Mouse (Mus musculus) embryonic facial prominence, embryonic 13.5 days (tissue): ENCODE results near the gene Elmo1. TPM values are rescaled to one million over a fixed set of nuclear protein-coding genes. Genes with fewer than 3 reads are reported as not detected.

Experiments used
- ATAC-seq: fragments of 200-750 bp; cut with Nextera tagmentation; 2 replicates; pipeline ENCODE4 v1.8.0; 2017; ENCODE audit warnings: low read depth; ENCODE audit not compliant: insufficient number of reproducible peaks, insufficient read depth, low FRiP score, low TSS enrichment
- H3K27ac ChIP-seq: fragments of 300-500 bp; sonication (generic); 2 replicates; pipeline ENCODE4 v1.5.1; 2015; ENCODE audit warnings: moderate library complexity, mild to moderate bottlenecking, inconsistent platforms
- H3K27me3 ChIP-seq: fragments of 300-500 bp; sonication (generic); 2 replicates; pipeline ENCODE4 v1.6.1; 2015; ENCODE audit warnings: mild to moderate bottlenecking, inconsistent platforms
- H3K36me3 ChIP-seq: fragments of 300-500 bp; sonication (generic); 2 replicates; pipeline ENCODE4 v1.6.1; 2015; ENCODE audit warnings: mild to moderate bottlenecking, inconsistent platforms
- H3K4me1 ChIP-seq: fragments of 300-500 bp; sonication (generic); 2 replicates; pipeline ENCODE4 v1.6.1; 2015; ENCODE audit warnings: inconsistent platforms
- H3K4me2 ChIP-seq: fragments of 300-500 bp; sonication (generic); 2 replicates; pipeline ENCODE4 v1.6.1; 2015; ENCODE audit warnings: moderate library complexity, mild to moderate bottlenecking, inconsistent platforms
- H3K4me3 ChIP-seq: fragments of 300-500 bp; sonication (generic); 2 replicates; pipeline ENCODE4 v1.5.1; 2015; ENCODE audit warnings: mild to moderate bottlenecking, inconsistent platforms
- H3K9ac ChIP-seq: fragments of 300-500 bp; sonication (generic); 2 replicates; pipeline ENCODE4 v1.6.1; 2015; ENCODE audit warnings: mild to moderate bottlenecking, inconsistent platforms
- H3K9me3 ChIP-seq: fragments of 300-500 bp; sonication (generic); 2 replicates; pipeline ENCODE4 v1.6.1; 2016; ENCODE audit warnings: inconsistent platforms
- WGBS: fragments of 180-500 bp; shearing (Covaris S2); methylation state at CpG from one replicate; pipeline ENCODE4 v1.1.7; 2015; ENCODE audit warnings: mixed read lengths; 5-methylcytosine and 5-hydroxymethylcytosine counted together
- polyA plus RNA-seq: library from polyadenylated mRNA; unstranded; fragments of >200 nt; fragmentation: Nextera tagmentation; extraction: Ambion mirVana; gene quantifications from 2 replicates; pipeline ENCODE4 v1.2.1, GENCODE M21; 2015

Gene Elmo1
- polyA plus RNA-seq, 1 experiment from 2014 or later: 15.6 TPM

DNA sequence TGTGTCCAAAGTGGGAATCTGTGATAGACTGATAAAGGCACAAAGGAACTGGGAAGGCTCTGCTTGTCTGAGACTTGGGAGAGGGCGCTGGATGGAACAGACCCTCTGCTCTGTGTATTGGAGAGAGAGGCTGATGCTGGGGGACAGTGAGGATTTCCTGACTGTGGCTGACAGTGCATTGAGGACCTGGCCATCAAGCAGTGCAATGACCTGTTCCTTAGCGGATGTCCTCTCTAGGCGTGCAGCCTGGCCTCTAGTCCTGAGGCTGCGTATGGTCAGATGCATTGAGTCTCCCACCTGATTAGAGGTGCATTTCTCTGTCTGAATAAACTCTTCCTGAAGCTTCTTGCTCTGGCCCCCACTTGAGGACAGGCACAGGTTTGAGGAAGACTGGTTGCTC is 384.2 kb downstream of the Elmo1 start:
- Histone ChIP-seq H3K9ac (no peak overlapping the region), H3K4me2 (no peak overlapping the region), H3K4me1 (peaks cover 11% of the 10 kb centered on the region), H3K27ac (no peak overlapping the region), H3K4me3 (no peak overlapping the region), H3K27me3 (no peaks in the 10 kb centered on the region), H3K36me3 (no peaks in the 10 kb centered on the region), H3K9me3 (no peaks in the 10 kb centered on the region)
- WGBS: 86% methylated on average over 4 of the region's 4 CpGs
- no peak for ATAC-seq

DNA sequence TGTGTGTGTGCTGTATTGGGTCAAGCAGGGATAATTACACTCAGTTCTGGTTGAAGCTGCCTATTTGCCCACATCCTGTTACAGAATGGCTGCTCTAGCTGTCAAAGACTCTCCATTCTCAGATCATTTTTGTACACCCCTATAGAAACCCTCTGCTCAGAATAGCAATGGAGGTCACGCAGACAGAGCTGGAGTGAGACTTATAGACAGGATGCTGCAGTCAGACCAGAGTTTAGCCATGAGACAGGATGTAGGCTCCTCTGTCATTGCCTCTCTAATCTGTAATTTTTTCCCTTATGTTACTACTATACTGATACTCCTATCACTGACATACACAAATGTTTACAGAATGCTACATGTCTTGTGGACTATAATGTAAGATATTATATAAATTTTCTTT is 391.4 kb downstream of the Elmo1 start:
- H3K9ac ChIP-seq: no peak overlapping the region
- no peak overlapping the region for H3K4me2 ChIP-seq
- ATAC-seq: no peak
- no peaks in the 10 kb centered on the region for H3K9me3 ChIP-seq
- WGBS: 80% methylated on average over 1 of the region's 1 CpGs
- no peaks in the 10 kb centered on the region for H3K4me1 ChIP-seq
- H3K4me3 ChIP-seq: no peak overlapping the region
- H3K36me3 ChIP-seq: no peaks in the 10 kb centered on the region
- no peak overlapping the region for H3K27ac ChIP-seq
- no peaks in the 10 kb centered on the region for H3K27me3 ChIP-seq

- Histone ChIP-seq H3K4me2 (no peak overlapping the region), H3K9me3 (no peaks in the 10 kb centered on the region), H3K4me1 (0 out of 2 replicates have a peak, but pooled peaks cover 2% of the 10 kb centered on the region), H3K4me3 (no peak overlapping the region), H3K9ac (no peak overlapping the region), H3K27me3 (no peaks in the 10 kb centered on the region), H3K27ac (no peak overlapping the region), H3K36me3 (no peaks in the 10 kb centered on the region)
- no peak for ATAC-seq
- whole genome bisulfite sequencing: 61% methylated on average over 3 of the region's 3 CpGs
Observed at GRCm38 (mm10) chr13:20489110-20489509, 398.7 kb downstream of the Elmo1 start.

DNA sequence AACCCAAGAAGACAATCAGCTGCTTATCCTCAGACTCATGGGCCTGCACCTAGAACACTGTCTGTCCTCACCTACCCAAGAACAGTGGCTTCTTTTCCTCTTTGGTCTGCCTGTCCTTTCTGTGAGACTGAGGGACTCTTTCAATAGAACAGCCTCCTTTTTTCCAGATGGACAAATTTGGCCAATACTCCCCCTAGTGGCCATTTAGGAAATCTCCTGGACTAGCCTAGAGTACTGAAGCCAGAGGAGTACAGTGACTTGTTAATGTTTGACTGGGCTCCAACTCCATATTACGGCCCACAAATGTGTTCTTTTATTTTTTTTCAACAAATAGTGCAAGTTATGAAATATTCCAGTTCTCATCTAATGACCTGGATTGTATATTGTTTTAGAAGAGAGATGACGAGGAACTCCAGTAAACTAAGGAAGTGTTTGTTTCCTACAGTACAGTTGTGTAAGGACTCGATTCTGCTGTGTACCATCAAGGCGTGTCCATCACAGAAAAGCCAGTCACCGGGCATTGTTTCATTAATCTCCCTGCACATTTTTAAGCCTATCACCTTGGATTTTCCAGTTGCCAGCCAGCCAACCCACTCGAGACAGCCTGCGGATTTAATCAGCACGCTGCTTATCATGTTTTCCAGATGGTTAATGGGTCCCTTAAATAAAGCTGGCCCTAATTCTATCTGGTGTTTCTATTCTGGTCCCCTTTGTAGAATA is 399.5 kb downstream of the Elmo1 start:
- H3K36me3 ChIP-seq: no peaks in the 10 kb centered on the region
- H3K9me3 ChIP-seq: no peaks in the 10 kb centered on the region
- 0 out of 2 replicates have a peak, but pooled peaks cover 5% of the 10 kb centered on the region for H3K4me1 ChIP-seq
- ATAC-seq: no peak
- no peak overlapping the region for H3K4me3 ChIP-seq
- H3K27ac ChIP-seq: no peak overlapping the region
- H3K9ac ChIP-seq: no peak overlapping the region
- no peak overlapping the region for H3K4me2 ChIP-seq
- WGBS: 73% methylated on average over 8 of the region's 8 CpGs
- no peaks in the 10 kb centered on the region for H3K27me3 ChIP-seq

- Histone ChIP-seq H3K4me3 (no peak overlapping the region), H3K27me3 (no peaks in the 10 kb centered on the region), H3K9me3 (no peaks in the 10 kb centered on the region), H3K27ac (no peak overlapping the region), H3K36me3 (no peaks in the 10 kb centered on the region), H3K4me2 (no peak overlapping the region), H3K9ac (no peak overlapping the region), H3K4me1 (0 out of 2 replicates have a peak, but pooled peaks cover 5% of the 10 kb centered on the region)
- ATAC-seq: no peak
- 75% methylated on average over 5 of the region's 5 CpGs for WGBS
Observed at GRCm38 (mm10) chr13:20490860-20491594, 400.6 kb downstream of the Elmo1 start.

DNA sequence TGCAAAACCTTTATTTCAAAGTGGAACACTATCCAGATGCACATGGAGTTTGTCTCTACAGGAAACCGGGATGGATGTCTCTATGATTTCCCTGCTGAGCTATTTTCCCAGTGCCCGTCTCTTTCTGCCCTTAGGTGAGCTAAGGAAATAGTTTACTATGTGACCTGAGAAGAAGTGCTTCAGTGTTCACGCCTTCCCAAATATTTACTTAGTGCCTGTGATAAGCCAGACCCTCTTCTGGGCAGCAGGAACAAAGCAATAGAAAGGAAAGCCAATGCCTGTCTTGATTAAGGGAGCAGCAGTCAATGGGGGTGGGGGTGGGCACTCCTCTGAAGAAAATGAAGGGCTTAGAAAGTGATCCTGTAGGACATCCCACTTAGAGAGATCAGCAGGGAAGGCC is 401.3 kb downstream of the Elmo1 start:
- no peak overlapping the region for H3K4me3 ChIP-seq
- no peak for ATAC-seq
- H3K9me3 ChIP-seq: no peaks in the 10 kb centered on the region

GRCm38 (mm10) chr13:20494047-20494739 is 403.8 kb downstream of the Elmo1 start:
- no peak overlapping the region for H3K9ac ChIP-seq
- 64% methylated on average over 6 of the region's 6 CpGs for WGBS
- H3K36me3 ChIP-seq: no peaks in the 10 kb centered on the region
- H3K4me3 ChIP-seq: no peak overlapping the region
- no peak overlapping the region for H3K27ac ChIP-seq
- ATAC-seq: no peak
- 0 out of 2 replicates have a peak, but pooled peaks cover 5% of the 10 kb centered on the region for H3K4me1 ChIP-seq
- no peaks in the 10 kb centered on the region for H3K27me3 ChIP-seq
- no peaks in the 10 kb centered on the region for H3K9me3 ChIP-seq
- no peak overlapping the region for H3K4me2 ChIP-seq

More for the DNA sequence above, 401.3 kb downstream of the Elmo1 start:
- H3K4me1 ChIP-seq: 0 out of 2 replicates have a peak, but pooled peaks cover 5% of the 10 kb centered on the region
- H3K36me3 ChIP-seq: no peaks in the 10 kb centered on the region
- H3K9ac ChIP-seq: no peak overlapping the region
- no peak overlapping the region for H3K4me2 ChIP-seq
- no peaks in the 10 kb centered on the region for H3K27me3 ChIP-seq
- 76% methylated on average over 3 of the region's 3 CpGs for WGBS
- no peak overlapping the region for H3K27ac ChIP-seq

- Histone ChIP-seq H3K27ac (no peak overlapping the region), H3K9me3 (no peaks in the 10 kb centered on the region)
- ATAC-seq: no peak
Observed at GRCm38 (mm10) chr13:20501923-20502322, 411.5 kb downstream of the Elmo1 start.

GRCm38 (mm10) chr13:20503371-20503770 is 413.0 kb downstream of the Elmo1 start:
- no peak for ATAC-seq
- 91% methylated on average over 3 of the region's 3 CpGs for WGBS
- no peaks in the 10 kb centered on the region for H3K36me3 ChIP-seq

More at GRCm38 (mm10) chr13:20501923-20502322, 411.5 kb downstream of the Elmo1 start:
- Histone ChIP-seq H3K27me3 (no peaks in the 10 kb centered on the region), H3K9ac (no peak overlapping the region), H3K4me2 (no peak overlapping the region), H3K36me3 (no peaks in the 10 kb centered on the region), H3K4me1 (no peaks in the 10 kb centered on the region), H3K4me3 (no peak overlapping the region)

DNA sequence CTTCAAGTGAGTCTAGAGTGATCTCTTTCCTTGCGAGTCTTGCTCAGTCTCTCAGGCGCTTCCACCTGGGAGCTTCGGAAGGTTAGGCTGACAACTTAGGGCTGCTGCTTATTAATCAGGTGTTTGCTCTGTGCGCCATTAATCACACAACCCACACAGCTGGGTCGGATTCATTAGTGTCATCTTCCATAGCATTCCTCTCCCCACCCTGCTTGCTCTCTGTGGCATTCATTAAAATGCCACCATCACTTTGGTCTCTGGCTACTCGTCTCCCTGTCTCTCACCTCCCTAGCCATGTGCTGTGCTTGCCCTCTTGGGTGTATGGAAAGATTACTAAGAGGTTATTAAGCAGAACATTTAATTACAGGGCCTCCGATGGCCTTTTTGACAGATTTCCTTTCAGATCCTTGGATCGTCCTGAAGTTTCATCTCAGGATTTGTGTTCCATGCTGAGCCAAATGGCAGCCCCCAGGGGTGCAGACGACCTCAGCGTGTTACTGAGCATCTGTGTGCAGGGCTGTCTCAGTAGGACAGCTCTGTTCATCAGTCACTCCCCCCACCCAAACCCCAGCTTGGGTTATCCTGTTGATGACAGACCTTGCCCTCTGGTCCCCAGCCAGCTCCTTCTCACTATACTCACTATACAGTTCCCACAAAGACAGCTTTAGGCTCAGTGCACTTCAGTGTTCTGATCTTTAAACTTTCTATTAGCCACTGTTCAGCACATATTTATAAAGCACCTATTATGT is 417.2 kb downstream of the Elmo1 start:
- H3K4me3 ChIP-seq: no peak overlapping the region
- 66% methylated on average over 10 of the region's 10 CpGs for WGBS
- no peak overlapping the region for H3K9ac ChIP-seq
- ATAC-seq: no peak
- no peak overlapping the region for H3K4me2 ChIP-seq
- H3K9me3 ChIP-seq: no peaks in the 10 kb centered on the region
- no peaks in the 10 kb centered on the region for H3K27me3 ChIP-seq
- H3K27ac ChIP-seq: no peak overlapping the region
- no peaks in the 10 kb centered on the region for H3K4me1 ChIP-seq
- H3K36me3 ChIP-seq: no peaks in the 10 kb centered on the region

More at GRCm38 (mm10) chr13:20503371-20503770, 413.0 kb downstream of the Elmo1 start:
- Histone ChIP-seq H3K9me3 (no peaks in the 10 kb centered on the region), H3K27ac (no peak overlapping the region), H3K27me3 (no peaks in the 10 kb centered on the region), H3K9ac (no peak overlapping the region), H3K4me1 (no peaks in the 10 kb centered on the region), H3K4me3 (no peak overlapping the region), H3K4me2 (no peak overlapping the region)

DNA sequence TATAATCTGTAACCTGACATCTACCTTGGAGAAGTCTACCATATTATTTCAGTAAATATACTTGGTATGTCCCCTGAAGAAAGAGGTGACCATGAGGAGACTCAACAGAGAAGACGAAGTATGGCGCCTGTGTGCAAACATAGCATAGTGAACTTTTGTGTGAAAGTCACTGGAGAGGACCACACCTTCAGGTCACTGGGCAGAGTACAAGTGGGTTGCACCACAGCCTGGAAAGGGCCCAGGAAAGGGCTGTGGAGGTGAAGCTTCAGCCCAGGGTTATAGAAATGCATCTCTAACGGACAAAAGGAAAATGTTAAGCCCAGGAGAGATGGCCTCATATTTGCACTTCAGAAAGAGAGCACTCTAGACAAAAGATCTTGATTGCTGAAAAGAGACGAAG is 420.6 kb downstream of the Elmo1 start:
- Histone ChIP-seq H3K4me2 (no peak overlapping the region), H3K27me3 (no peaks in the 10 kb centered on the region), H3K4me3 (no peak overlapping the region), H3K36me3 (no peaks in the 10 kb centered on the region), H3K9me3 (no peaks in the 10 kb centered on the region), H3K9ac (no peak overlapping the region), H3K27ac (no peak overlapping the region), H3K4me1 (no peaks in the 10 kb centered on the region)
- ATAC-seq: no peak
- WGBS: 87% methylated on average over 4 of the region's 4 CpGs
